Mouse (Mus musculus) myocyte (in vitro differentiated cells): Measurements from ENCODE around the gene Slc25a54. TPM values are rescaled to one million over a fixed set of nuclear protein-coding genes. Genes with fewer than 3 reads are reported as not detected.

Source experiments
- H3K27me3 ChIP-seq: one replicate; pipeline ENCODE4 v1.6.1; 2011; ENCODE audit not compliant: control insufficient read depth, insufficient read depth, insufficient read length
- H3K36me3 ChIP-seq: one replicate; pipeline ENCODE4 v1.6.1; 2011; ENCODE audit not compliant: control insufficient read depth, insufficient read depth
- H3K4me2 ChIP-seq: one replicate; pipeline ENCODE4 v1.6.1; 2011; ENCODE audit warnings: low read depth, control low read depth
- H3K4me3 ChIP-seq: one replicate; pipeline ENCODE4 v1.5.1; 2011; ENCODE audit warnings: mild to moderate bottlenecking, control low read depth, moderate library complexity
- H3K79me2 ChIP-seq: one replicate; pipeline ENCODE4 v1.6.1; 2011; ENCODE audit not compliant: control insufficient read depth, insufficient read depth
- H3ac ChIP-seq: one replicate; pipeline ENCODE4 v1.6.1; 2011; ENCODE audit not compliant: control insufficient read depth, insufficient read length
- CEBPB ChIP-seq: IDR thresholded peaks from 2 replicates; pipeline ENCODE4 v1.6.1; 2011; ENCODE audit warnings: mild to moderate bottlenecking, moderate library complexity; ENCODE audit not compliant: poor library complexity, insufficient read depth, severe bottlenecking
- E2F4 ChIP-seq: IDR thresholded peaks from one replicate; pipeline ENCODE4 v1.6.1; 2011; ENCODE audit warnings: mild to moderate bottlenecking, control low read depth, moderate library complexity; ENCODE audit not compliant: insufficient read depth
- MAX ChIP-seq: IDR thresholded peaks from one replicate; pipeline ENCODE4 v1.6.1; 2011; ENCODE audit warnings: low read depth, mild to moderate bottlenecking, control low read depth
- MYOD1 ChIP-seq, 3 experiments: IDR thresholded peaks; one replicate each; pipeline ENCODE4 v1.6.1; 2011; ENCODE audit warnings: control low read depth in 2 of 3, low read depth in 2 of 3, mild to moderate bottlenecking in 2 of 3, moderate library complexity in 1 of 3; ENCODE audit not compliant: insufficient read length in 2 of 3, control insufficient read depth in 1 of 3
- MYOG ChIP-seq, 3 experiments: IDR thresholded peaks; one replicate each; pipeline ENCODE4 v1.6.1; 2011; ENCODE audit warnings: control low read depth in 2 of 3, low read depth in 2 of 3, mild to moderate bottlenecking in 2 of 3; ENCODE audit not compliant: insufficient read length in 2 of 3, control insufficient read depth in 1 of 3, insufficient read depth in 1 of 3
- POLR2A ChIP-seq: IDR thresholded peaks from one replicate; pipeline ENCODE4 v1.6.1; 2011; ENCODE audit warnings: low read depth, mild to moderate bottlenecking, control low read depth, moderate library complexity; ENCODE audit not compliant: insufficient read length
- POLR2AphosphoS2 ChIP-seq: IDR thresholded peaks from one replicate; pipeline ENCODE4 v1.6.1; 2011; ENCODE audit warnings: low read depth, control low read depth; ENCODE audit not compliant: insufficient read length
- REST ChIP-seq: IDR thresholded peaks from one replicate; pipeline ENCODE4 v1.6.1; 2011; ENCODE audit warnings: mild to moderate bottlenecking, control low read depth, moderate library complexity; ENCODE audit not compliant: insufficient read depth, insufficient read length
- SRF ChIP-seq: IDR thresholded peaks from one replicate; pipeline ENCODE4 v1.6.1; 2011; ENCODE audit warnings: low read depth; ENCODE audit not compliant: control insufficient read depth, insufficient read length
- TCF12 ChIP-seq: IDR thresholded peaks from one replicate; pipeline ENCODE4 v1.6.1; 2011; ENCODE audit warnings: mild to moderate bottlenecking, control low read depth; ENCODE audit not compliant: poor library complexity, insufficient read depth, severe bottlenecking
- TCF3 ChIP-seq: IDR thresholded peaks from one replicate; pipeline ENCODE4 v1.6.1; 2011; ENCODE audit warnings: low read depth, control low read depth; ENCODE audit not compliant: insufficient read length
- USF1 ChIP-seq: IDR thresholded peaks from one replicate; pipeline ENCODE4 v1.6.1; 2011; ENCODE audit warnings: low read depth, mild to moderate bottlenecking, control low read depth, moderate library complexity
- polyA plus RNA-seq: library from polyadenylated mRNA; unstranded; fragments of >200 nt; fragmentation: generic; extraction: Trizol; gene quantifications from one replicate; pipeline ENCODE4 v1.2.1, GENCODE M21; 2012; ENCODE audit warnings: missing spikeins

The Slc25a54 gene
- polyA plus RNA-seq, 1 experiment = 0.02 TPM

DNA sequence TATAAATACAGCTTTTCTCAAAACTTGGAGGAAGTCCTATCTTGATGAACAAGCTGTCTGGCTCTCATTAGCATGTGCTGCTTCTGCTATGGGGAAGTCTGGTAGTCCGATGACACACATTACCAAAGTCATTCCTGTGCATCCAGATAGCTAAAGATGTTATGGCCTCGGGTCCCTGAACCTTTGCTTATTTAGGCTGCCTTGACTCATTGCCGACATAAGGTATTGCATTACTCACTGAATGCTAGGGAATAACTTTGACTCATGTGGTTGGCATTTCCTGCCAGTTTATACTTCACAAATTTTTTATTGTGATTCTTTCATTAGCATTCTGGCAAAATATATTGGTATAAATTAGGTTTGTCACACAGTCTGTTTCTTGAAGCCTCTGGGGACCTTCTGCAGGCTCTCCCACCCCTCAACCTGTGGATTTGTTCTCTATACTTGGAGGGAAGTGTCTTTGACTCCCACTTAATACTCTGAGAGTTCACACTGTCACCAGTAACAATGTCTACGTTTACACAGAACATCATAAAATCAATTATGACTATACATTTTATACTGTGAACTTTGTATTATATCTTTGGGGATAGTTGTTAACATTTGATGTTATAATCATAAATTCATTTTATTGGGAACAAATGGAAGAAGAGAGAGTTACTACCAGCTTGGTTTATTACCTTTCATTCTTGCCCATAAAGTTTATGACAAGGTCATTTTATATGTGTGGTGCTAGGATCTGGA lies 75.8 kb downstream of the Slc25a54 start:
- peaks cover 19% of the 10 kb centered on the region for H3K79me2 ChIP-seq

GRCm38 (mm10) chr3:109157481-109157880 lies 77.2 kb downstream of the Slc25a54 start:
- Histone ChIP-seq H3K4me2 (no peak overlapping the region), H3K79me2 (peaks cover 5% of the 10 kb centered on the region), H3K36me3 (peaks cover 40% of the 10 kb centered on the region), H3ac (no peak overlapping the region), H3K4me3 (no peak overlapping the region), H3K27me3 (no peaks in the 10 kb centered on the region)
- no peak for TF ChIP-seq MAX
- no peak for TF ChIP-seq USF1
- TF ChIP-seq MYOD1 (IDR thresholded peaks at IDR 0.05; ENCODE audit: control insufficient read depth in 1 of 3, insufficient read length in 2 of 3, low read depth in 2 of 3) = no peak
- TF ChIP-seq REST = no peak
- no peak for TF ChIP-seq POLR2A
- no peak for TF ChIP-seq TCF12
- no peak for TF ChIP-seq SRF
- TF ChIP-seq CEBPB = no peak
- no peak for TF ChIP-seq MYOG (IDR thresholded peaks at IDR 0.05; ENCODE audit: control insufficient read depth in 1 of 3, insufficient read depth in 1 of 3, insufficient read length in 2 of 3, low read depth in 2 of 3)
- no peak for TF ChIP-seq E2F4
- no peak for TF ChIP-seq TCF3
- TF ChIP-seq POLR2AphosphoS2 = no peak

More for the DNA sequence above, 75.8 kb downstream of the Slc25a54 start:
- peak overlapping the region; percentile 16 for H3K4me2 ChIP-seq
- H3K4me3 ChIP-seq = no peak overlapping the region
- H3K36me3 ChIP-seq = peaks cover 36% of the 10 kb centered on the region
- H3K27me3 ChIP-seq = no peaks in the 10 kb centered on the region
- H3ac ChIP-seq = no peak overlapping the region
- 0 out of 2 replicates have a peak, but pooled peaks have one; percentile 32 for TF ChIP-seq CEBPB
- TF ChIP-seq MAX = no peak

- Histone ChIP-seq H3ac (no peak overlapping the region), H3K79me2 (no peaks in the 10 kb centered on the region), H3K4me2 (peak overlapping the region; percentile 90), H3K4me3 (no peak overlapping the region), H3K27me3 (no peaks in the 10 kb centered on the region), H3K36me3 (peaks cover 42% of the 10 kb centered on the region)
- no peak for TF ChIP-seq TCF12
- no peak for TF ChIP-seq POLR2A
- TF ChIP-seq REST = no peak
- TF ChIP-seq SRF = no peak
- TF ChIP-seq CEBPB = no peak
- no peak for TF ChIP-seq MYOD1 (IDR thresholded peaks at IDR 0.05; ENCODE audit: control insufficient read depth in 1 of 3, insufficient read length in 2 of 3, low read depth in 2 of 3)
- no peak for TF ChIP-seq MAX
- no peak for TF ChIP-seq MYOG (IDR thresholded peaks at IDR 0.05; ENCODE audit: control insufficient read depth in 1 of 3, insufficient read depth in 1 of 3, insufficient read length in 2 of 3, low read depth in 2 of 3)
- TF ChIP-seq USF1 = no peak
- TF ChIP-seq TCF3 = no peak
These were observed 83.8 kb downstream of the Slc25a54 start for GRCm38 (mm10) chr3:109164088-109164487.

DNA sequence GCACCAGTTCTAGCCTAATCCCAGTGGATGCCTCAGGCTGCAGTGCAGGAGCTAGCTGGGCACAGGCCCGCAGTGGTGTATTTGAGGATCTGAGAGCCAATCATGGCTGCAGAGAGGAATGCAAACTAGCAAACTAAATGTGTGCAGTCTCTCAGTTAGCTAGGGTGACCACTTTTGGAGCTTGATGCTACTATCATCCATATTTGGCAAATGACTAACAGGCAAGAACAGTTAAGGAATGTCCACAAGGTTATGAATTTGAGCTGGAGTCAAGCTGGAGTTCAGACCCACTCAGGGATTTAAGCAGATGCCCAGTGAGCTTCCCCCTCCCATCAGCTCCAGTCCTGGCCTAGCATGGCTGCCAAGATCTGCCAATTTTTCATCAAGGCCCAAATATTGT lies 84.4 kb downstream of the Slc25a54 start:
- no peak for TF ChIP-seq CEBPB
- TF ChIP-seq SRF = peak; percentile 96
- TF ChIP-seq MYOG (IDR thresholded peaks at IDR 0.05; ENCODE audit: control insufficient read depth in 1 of 3, insufficient read depth in 1 of 3, insufficient read length in 2 of 3, low read depth in 2 of 3) = peak in 1 of 3 experiments; percentile 1
- Histone ChIP-seq H3K27me3 (no peaks in the 10 kb centered on the region), H3ac (no peak overlapping the region), H3K4me2 (peak overlapping the region; percentile 90), H3K36me3 (peaks cover 42% of the 10 kb centered on the region), H3K79me2 (no peaks in the 10 kb centered on the region), H3K4me3 (no peak overlapping the region)

DNA sequence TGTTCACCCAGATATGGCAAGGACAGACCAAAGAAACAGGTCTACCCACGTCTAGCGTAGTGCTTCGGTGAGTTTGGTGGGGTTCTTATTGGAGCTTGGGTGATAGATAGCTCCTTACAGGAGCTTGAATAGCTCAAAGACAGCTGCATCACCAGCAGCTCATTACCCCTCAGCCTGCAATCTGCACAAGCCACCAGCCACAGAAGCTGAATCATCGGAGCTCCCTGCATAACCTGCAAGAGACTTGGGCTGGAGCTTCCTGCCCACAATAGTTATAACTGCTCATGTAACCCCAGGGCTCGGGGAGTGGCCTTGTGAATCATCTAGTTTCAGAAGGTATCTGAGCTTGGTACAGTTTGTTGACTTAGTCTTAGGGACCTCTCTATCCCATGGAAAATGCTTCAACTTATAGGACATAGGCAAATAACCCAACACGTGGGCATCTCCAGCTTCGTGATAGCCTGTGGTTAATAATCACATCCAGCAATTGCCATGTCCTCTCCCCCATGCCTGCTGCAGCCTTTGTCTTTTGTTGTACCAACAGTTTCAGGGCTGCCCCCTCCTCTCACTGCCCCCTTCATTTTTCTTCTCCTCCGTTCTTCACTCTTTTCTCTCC lies 85.1 kb downstream of the Slc25a54 start:
- H3K4me3 ChIP-seq = no peak overlapping the region
- H3K27me3 ChIP-seq = no peaks in the 10 kb centered on the region
- peak overlapping the region; percentile 90 for H3K4me2 ChIP-seq
- TF ChIP-seq TCF12 (peak; percentile 15), MAX (no peak), MYOD1 (IDR thresholded peaks at IDR 0.05; ENCODE audit: control insufficient read depth in 1 of 3, insufficient read length in 2 of 3, low read depth in 2 of 3) (peak; percentile 4 to 78 (median 77)), SRF (no peak), USF1 (peak; percentile 14), MYOG (IDR thresholded peaks at IDR 0.05; ENCODE audit: control insufficient read depth in 1 of 3, insufficient read depth in 1 of 3, insufficient read length in 2 of 3, low read depth in 2 of 3) (peak in 2 of 3 experiments; percentile 22 to 76), CEBPB (peak; percentile 55; the same call in 1 of the 2 replicates), REST (no peak), TCF3 (no peak), POLR2AphosphoS2 (no peak)
- no peak overlapping the region for H3ac ChIP-seq
- H3K36me3 ChIP-seq = peaks cover 35% of the 10 kb centered on the region
- H3K79me2 ChIP-seq = no peaks in the 10 kb centered on the region

Other genes with a start within 250 kb of the Slc25a54 start
- 11.9 TPM for gene Stxbp3, start 239.9 kb upstream of the Slc25a54 start, polyA plus RNA-seq
- 0.26 TPM for gene Fndc7, start 190.5 kb upstream of the Slc25a54 start, polyA plus RNA-seq
- 19.0 TPM for gene Prpf38b, start 168.7 kb upstream of the Slc25a54 start, polyA plus RNA-seq
- gene Henmt1, start 140.6 kb upstream of the Slc25a54 start, polyA plus RNA-seq = not detected
- gene Gm9857, start 140.0 kb upstream of the Slc25a54 start, polyA plus RNA-seq = not detected
- 3.7 TPM for gene Fam102b, start 52.9 kb upstream of the Slc25a54 start, polyA plus RNA-seq
- gene Slc25a24, start 42.7 kb downstream of the Slc25a54 start, polyA plus RNA-seq = 13.9 TPM